Mouse (Mus musculus) brain, embryonic 18.5 days (tissue): ENCODE data around the gene Rrp8.
A peak's percentile ranks its signal among the peaks of the same experiment; 100 is the strongest.
"Not testable (repeated sequence)": the region's sequence is repeated elsewhere in the genome, so short reads cannot be mapped to it uniquely, and the experiment has no call there.

Source experiments
- DNase-seq: peaks from one replicate; pipeline ENCODE4 v3.0.0-alpha.2; 2012; ENCODE audit warnings: low read depth, low spot score

Rrp8 gene

DNA sequence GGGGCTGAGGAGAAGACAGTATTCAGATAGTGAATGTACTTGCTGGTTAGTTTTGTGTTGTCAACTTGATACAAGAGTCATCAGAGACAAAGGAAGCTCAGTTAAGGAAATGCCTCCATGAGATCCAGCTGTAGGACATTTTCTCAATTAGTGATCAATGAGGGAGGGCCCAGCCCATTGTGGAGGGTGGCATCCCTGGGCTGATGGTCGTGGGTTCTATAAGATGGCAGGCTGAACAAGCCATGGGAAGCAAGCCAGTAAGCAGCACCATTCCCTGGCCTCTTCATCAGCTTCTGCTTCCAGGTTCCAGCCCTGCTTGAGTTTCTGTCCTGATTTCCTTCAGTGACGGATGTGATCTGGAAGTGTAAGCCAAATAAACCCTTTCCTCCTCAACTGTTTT, 10.6 kb upstream of the Rrp8 start:
- no peak for DNase-seq

DNA sequence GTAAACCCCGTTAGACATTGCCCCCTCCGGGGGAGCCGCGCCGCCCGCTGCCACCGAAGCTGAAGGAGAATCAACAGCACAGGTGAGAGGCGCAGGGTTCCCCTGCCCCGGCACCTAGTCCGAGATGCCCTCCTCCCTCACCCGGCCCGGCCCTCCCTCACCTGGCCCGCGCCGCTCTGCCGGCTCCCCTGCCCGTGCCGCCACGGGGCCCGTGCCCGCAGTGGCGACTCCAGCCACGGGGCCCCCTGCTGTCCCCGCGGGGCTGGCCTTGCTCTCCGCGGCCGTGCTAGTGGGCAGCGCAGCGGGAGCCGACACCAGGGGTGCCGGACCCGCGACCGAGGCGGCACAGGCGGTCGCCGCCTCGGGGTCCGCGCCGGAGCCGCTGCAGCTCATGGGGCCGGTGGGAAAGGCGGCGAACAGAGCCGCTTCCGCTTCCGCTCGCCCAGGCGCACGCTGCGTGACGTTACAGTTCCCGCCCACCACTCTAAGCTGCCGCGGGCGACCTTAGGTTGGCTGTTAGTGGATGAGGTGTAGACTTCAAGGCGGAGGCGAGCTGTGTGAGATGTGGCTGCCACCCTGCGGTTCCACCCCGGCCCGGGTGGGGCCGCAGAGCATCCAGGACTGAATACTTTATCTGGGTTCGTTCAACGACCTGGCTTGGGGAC, 6.9 kb upstream of the Rrp8 start, which contains the start of gene Taf10:
Gene Taf10 (minus strand): TSS at position 436 of the 665 bp plus-strand sequence.
- DNase-seq, result peak; percentile 58

DNA sequence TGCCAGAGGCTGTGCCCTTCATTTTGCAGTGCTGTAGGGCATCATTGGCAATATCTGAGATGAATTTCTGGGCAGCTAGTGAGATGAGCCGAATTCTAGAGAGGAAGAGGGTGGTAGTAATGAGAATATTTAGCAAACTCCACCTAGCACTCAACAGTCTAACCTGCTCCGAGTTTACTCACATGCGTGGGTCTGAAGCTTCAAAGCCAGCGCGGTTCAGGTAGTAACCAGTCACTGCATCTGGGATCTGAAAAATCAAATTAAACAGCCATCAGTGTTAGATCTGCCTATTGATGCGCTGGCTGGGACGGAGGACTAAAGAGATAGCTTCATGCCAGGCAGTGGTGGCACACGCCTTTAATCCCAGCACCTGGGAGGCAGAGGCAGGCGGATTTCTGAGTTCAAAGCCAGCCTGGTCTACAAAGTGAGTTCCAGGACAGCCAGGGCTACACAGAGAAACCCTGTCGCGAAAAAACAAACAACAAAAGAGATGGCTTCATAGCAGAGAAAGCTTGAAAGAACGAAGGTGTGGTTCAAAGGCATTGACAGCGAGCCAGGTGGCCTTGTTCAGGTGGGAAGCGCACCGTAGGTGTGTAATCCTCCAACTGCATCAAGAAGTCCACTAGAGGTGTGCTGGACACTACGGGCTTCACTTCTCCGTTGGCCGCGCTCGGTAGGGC, 6.2 kb upstream of the Rrp8 start:
- DNase-seq, result not testable (repeated sequence)

DNA sequence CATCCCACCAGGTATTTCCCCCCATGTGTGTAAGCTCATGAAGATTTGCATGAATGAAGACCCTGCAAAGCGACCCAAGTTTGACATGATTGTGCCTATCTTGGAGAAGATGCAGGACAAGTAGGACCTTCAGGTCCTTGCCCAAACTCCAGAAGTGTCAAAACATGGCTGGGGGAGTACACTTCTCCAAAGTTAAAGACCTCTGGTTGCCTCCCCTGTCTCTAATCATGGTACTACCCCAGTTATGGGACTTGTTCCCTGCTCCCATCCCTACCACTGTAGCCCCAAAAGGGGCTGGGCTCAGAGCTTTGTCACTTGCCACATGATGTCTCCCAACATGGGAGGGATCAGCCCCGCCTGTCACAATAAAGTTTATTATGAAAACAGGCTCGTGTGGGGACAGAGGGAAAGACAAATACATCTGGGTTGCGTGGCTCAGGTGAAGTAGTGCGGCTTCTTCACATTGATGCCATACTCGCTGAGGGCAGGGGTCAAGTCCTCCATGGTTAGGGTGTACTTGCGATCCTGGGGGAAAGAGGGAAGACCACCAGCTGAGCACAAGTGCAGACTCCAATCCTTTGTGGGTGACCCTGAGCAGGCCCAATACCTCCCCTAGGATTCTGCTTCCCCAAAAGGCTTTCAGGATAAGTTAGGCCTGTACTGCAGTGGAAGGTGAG, 5.5 kb upstream of the Rrp8 start:
- DNase-seq, result not testable (repeated sequence)

DNA sequence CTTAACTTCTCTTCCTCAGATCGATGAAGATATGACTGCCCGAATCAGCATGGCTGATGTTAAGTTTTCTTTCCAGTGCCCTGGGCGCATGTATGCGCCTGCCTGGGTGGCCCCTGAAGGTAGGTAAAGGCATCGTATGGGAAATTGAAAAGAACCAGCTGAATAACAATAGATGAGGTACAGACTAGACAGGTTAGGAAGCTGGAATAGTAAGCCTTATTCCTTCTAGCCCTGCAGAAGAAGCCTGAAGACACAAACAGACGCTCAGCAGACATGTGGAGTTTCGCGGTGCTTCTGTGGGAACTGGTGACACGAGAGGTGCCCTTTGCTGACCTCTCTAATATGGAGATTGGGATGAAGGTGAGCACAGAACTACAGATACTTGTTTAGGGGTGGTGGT, 4.8 kb upstream of the Rrp8 start:
- no peak for DNase-seq

DNA sequence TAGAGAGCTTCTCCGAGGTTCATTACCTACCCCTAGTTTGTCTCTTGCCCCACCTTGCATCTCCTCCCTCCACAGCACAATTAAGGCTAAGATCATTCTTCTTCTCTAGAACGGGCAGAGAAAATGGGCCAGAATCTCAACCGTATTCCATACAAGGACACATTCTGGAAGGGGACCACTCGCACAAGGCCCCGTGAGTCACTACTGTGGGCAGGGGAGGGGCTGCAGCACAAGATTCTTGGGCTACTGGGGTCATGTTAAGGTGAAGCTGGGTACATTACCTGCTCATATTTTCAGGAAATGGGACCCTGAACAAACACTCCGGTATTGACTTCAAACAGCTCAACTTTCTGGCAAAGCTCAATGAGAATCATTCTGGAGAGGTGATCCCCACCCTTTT, 3.7 kb upstream of the Rrp8 start:
- no peak for DNase-seq

DNA sequence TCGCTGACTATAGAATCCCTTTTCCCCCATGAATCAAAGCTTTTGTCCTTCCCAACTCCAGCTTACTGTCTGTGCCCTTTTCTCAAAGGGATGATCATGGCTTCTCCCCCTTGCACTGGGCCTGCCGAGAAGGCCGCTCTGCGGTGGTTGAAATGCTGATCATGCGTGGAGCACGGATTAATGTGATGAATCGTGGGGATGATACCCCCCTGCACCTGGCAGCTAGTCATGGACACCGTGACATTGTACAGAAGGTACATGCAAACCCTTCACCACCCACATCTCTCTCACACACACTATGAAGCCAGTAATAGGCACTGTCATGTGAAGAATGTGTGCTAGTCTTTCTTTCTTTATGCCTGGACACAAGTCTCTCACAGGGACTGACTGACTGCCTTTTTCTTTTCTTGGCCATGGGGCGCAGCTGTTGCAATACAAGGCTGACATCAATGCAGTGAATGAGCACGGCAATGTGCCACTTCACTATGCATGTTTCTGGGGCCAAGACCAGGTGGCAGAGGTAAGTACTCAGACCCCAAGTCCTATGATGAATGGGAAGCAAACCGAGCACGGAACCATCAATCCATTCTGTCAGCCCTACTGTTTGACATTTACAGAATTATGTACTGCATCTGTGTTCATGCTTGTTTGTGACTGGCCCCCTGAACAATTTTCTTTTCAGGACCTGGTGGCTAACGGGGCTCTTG, 3.1 kb upstream of the Rrp8 start:
- no peak for DNase-seq

DNA sequence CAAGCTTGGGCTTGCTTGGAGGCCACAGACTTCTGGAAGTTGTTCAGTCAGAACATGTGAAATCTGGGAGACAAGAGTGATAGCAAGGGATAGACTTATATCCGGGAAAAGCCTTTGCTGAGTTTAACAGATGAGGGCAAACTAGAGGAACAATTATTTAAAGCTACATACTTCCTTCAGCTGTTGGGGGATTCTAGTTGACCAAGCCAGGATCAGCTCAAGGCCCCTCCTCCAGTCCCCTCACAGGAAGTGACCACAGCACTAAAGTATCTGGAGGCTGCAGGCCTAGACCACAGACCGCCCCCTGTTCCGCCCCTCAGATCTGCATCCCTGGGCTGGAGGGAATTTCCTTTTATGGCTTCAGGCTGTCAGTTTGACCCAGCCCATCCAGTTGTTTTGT, 1.8 kb upstream of the Rrp8 start:
- no peak for DNase-seq

DNA sequence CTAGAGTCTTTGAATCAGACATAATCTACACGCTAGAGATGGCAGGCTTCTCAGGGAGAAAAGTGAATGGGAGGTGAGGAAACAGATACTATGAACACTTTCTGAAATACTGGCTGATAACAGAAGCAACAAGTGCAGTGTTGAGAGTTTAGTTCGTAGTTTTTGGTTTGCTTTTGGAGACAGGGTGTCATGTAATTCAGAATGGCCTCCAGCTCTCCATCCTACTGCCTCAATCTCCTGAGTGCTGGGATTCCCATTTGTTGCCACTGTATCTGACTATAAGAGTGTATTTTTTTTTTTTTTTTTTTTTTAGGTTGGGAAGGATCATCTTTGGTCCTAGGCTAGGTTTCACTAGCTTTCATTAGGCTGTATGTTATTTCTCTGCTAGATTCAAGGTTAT, 1.1 kb upstream of the Rrp8 start:
- no peak for DNase-seq

DNA sequence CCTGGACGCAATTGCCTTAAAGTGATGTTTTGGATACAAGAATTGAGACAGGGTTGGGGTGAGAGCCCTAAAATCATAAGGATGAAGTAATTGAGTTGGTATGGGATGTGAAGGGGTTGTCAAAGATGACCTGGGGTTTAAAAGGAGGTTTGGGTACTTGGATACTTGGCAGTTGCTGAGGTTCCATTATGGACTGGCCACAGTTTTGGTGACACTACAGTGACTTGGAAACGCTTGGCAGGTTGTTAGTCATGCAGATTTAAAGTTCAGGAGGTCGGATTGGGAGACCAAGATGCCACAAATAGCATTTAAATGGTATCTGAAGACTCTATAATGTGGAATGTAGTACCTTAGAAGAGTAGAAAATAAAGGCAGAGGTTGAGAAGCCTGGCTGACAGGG, 463 bp upstream of the Rrp8 start:
- DNase-seq, result no peak

DNA sequence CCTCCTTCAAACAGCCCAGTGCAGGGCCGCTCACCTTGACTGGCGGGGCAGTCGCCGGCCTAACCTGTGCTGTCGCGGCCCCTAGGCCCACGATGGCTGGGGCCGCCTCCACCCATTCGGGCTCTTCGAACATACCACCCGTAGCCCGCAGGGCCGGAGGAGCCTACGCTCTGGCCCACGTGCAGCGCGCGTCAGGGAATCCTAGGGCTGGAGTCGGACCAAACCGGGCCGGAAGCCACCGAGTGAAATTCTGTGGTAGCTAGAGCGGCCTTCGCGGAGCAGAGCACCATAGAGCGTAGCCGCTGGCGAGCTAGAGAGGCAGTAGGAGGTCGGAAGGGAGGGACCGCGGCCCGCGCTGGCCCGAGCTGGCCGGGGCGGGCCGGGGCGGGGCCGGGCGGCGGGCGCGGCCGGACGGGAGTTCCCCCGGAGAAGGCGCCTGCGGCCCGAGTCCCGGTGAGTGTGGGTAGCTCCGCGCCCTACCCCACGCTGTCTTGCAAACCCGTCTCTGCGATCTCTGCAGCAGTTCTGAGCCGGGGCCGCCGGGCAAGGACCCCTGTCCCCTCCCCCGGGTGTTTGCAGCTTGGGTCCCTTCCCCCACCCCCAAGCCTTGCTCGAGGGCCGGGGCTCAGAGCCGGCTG, 802 bp downstream of the Rrp8 start, which contains the start of gene Ilk:
Gene Ilk (plus strand): TSS at position 329 of the 638 bp plus-strand sequence.
- peak; percentile 56 for DNase-seq

DNA sequence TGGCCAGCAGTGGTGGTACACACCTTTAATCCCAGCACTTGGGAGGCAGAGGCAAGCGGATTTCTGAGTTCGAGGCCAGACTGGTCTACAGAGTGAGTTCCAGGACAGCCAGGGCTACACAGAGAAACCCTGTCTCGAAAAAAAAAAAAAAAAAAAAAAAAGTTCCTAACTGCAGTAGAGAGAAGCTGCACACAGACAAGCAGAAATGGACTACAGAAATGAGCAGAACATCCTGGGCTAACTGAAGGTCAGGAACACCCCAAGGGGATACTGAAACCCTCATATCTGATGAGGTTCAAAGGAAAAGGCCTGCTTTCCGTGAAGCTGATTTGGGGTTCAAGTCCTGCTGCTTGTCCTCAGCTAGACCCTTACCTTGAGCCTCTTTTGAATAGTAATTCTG, 1.7 kb downstream of the Rrp8 start:
- not testable (repeated sequence) for DNase-seq

DNA sequence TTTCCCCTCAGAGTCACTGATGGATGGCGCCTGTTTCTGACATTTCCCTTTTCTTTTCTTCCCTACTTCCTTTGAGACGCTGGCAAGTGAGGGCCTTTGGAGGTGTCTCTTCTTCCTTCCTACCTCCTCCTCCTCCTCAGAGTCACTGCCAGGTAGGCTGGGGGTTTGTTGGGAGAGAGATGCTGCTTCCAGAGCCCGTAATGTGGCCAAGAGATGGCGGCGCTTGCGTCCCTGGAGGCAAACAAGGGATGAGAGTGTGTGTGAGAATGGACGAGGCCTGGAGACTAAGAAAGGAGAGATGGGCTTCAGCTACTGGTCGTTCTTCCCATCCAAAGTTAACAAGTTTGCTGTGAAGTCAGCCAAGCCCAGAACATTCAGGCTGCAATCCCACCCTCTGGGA, 2.4 kb downstream of the Rrp8 start:
- no peak for DNase-seq

DNA sequence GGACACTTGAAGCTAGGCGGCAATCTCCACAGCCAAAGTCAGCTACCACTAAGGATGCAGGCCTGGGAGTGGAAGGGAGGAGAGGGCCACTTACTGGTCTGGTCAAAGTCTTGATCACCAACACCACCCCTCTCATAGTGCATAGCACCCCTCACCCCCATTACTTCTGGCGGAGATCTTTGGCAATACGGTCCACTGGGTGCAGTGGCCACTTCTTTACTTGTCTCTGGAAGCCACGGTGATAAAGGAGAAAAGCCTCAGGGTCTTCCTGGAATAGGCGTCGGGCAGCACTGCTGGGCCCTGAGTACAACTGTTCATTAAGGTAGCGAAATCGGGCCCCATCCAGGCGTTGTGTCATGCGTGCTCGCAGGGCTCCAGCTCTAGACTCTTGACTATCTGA, 3.3 kb downstream of the Rrp8 start:
- no peak for DNase-seq

DNA sequence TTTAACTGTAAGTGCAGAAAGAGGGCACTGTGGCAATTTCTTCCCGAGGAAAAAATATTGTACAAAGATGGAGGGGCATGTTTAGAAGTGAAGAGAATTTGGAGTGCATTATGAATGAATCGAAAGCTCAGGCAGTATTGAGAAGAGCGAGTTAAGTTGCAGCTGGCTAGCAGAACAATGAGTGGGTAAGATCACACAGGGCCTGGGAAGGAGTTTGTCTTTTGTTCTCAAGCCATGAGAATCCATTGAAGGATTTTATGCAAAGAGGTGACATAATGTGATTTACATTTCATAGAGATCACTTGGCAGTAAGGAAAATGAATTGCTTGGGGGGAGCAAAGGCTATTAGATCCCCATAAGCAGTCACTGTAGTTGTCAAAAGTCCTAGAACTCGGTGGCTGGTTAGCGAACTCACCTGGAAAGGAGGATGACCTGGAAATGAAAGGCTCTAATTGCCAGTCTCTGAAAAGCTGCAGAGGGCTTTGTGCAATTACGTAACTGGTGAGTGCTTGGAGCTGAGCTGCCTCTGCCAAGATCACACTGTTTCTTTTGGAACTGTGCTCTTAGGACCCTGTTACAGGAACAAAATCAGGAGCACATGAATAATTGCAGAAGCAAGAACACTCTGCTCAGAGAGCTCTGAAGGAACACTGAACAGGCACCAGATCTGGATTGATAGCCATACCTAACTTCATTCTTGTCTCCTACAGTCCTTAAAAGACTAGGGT, 8.3 kb downstream of the Rrp8 start:
- no peak for DNase-seq

DNA sequence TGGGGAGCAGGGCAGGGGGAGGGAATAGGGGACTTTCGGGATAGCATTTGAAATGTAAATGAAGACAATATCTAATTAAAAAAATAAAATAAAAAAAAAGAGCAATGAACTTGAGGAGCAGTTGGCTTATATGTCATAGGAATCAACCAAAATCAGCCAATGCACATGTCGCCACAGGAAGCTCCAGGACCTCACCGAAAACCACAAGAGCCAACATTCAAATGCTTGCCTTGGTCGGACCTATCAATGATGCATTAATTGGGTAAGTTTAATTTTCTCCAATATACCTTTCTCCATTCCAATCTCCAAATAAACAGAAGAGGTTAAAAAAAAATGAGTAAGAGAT, 10.2 kb downstream of the Rrp8 start:
- DNase-seq, result no peak

DNA sequence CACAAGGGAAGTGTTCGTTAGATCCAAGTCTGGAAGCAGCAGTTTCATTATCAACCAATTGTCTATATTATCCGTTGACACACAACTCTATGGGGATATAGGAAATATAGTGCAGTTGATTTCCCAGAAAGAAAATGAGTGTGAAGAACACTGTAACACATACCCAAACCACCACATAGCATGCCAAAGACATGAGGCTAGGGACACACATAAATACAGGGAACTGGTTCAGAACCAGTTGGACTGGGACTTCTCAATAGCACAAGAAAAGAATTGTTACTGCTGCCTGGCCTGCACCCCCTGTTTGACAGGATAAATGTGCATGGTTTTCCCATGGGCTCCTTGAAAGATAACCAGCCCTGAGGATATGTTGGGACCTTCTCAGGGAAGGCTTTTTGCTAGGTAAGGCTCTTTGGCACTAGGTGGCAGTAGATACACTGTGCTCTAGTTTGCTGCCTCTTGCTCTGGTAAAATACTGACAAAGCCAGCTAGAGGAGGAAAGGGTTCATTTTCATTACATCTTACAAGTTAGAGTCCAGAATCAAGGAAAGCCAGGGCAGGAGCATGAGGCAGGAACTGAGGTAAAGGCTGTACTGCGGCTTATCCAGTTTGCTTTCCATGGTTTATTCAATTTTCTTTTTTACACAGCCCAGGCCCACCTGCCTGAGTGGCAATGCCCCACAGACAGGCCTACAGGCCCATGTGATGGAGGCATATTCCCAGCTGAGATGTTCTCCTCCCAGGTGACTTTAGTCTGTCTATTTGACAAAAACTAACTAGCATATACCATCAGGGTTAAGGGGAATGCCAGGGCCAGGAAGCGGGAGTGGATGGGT, 10.8 kb downstream of the Rrp8 start:
- no peak for DNase-seq

DNA sequence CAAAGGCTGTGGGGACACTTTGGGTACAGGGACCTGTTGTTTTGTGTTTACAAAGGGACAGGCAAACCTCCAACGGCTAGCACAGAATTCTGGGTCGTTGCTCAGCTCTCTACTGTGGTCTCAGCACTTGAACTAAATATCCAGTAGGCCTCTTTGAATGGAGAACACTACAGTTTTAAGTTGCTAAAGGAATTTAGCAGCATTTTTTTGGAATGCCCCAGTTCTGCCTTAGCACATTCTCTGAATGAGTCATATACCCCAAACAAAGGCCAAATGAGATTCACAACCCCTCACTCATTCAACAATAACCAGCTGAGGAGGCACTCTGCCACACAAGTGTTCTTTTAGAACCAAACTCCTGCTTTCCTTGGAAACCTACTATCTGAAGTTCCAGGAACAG, 15.3 kb downstream of the Rrp8 start:
- no peak for DNase-seq

DNA sequence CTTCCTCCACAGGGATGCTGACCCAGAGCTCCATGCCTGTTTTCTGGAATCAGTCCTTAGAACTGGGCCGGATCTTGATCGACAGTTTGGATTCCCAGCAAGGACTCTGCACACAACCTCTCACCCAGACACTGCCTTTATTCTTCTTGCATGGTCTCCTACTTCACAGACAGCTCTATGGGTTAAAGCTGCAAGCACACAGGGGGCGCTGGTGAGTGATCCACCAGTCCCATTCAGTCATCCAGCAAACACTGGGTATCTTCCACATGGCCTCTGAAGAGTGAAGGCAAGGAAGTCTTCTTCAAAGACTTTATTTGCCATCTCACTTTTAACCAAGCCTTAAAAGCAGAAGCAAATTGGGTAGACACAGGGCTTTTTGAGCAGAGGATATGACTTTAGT, 21.8 kb downstream of the Rrp8 start:
- DNase-seq, result no peak

DNA sequence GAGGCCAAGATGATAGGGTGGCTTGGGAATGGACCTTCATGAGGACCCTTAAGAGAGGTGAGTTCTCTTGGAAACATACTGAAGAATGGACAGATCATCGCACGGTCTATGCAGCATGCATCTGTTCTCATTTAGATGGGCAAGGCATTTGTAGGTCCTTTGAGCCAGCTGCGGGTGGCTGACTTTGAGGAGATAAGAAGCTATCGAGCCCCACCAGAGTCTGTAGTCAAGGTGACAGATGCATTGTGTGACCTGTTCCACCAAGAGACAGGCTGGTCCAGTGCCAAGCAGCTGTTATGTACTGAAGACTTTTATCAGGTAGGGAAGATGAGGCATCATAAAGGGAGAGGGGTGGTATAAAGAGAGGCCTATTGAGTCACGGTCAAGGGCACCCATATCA, 28.5 kb downstream of the Rrp8 start:
- DNase-seq, result no peak
